Mouse (Mus musculus): ENCODE measurements around the gene Cript. TPM values are rescaled to one million over a fixed set of nuclear protein-coding genes. Genes with fewer than 3 reads are reported as not detected.
"Not testable (repeated sequence)": the region's sequence is repeated elsewhere in the genome, so short reads cannot be mapped to it uniquely, and the experiment has no call there.

The Cript gene
- polyA plus RNA-seq, 1 experiment from 2014 or later, result 161 TPM

GRCm38 (mm10) chr17:87053921-87054320 is 28.6 kb downstream of the Cript start:
- Histone ChIP-seq H3K27ac (replicated peaks) (no peak overlapping the region), H3K27me3 (ENCODE audit: low read depth, poor library complexity, severe bottlenecking) (no peaks in the 10 kb centered on the region), H3K36me3 (no peaks in the 10 kb centered on the region), H3K4me3 (no peak overlapping the region), H3K9me3 (replicated peaks) (no peaks in the 10 kb centered on the region), H3K4me1 (peaks cover 9% of the 10 kb centered on the region; the same call in 1 of the 2 replicates)
- DNase-seq (ENCODE audit: low spot score), result no peak
- 79% methylated on average over 5 of the region's 5 CpGs for WGBS

DNA sequence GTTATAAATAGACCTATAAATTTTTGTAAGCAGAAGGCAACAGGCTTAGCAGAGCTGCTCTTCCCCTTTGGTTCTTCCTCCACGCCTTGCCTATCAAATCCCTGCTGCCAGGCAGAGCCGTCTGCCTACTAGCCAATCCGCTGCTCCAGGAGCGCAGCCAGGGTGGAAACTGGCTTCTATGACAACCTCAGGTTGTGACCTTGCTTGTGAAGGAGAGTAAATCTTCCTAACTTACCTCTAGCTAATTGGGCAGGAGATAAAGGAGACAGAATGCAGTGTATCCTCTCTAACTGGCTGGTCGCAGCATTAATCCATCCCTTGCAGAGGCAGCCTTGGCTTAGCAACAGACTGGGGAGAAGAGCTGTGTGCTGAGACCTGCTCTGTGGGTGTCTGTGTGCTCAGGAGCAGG is 29.7 kb downstream of the Cript start:
- Histone ChIP-seq H3K36me3 (no peaks in the 10 kb centered on the region), H3K27me3 (ENCODE audit: low read depth, poor library complexity, severe bottlenecking) (no peaks in the 10 kb centered on the region), H3K4me1 (peaks cover 9% of the 10 kb centered on the region; the same call in 1 of the 2 replicates), H3K27ac (replicated peaks) (no peak overlapping the region), H3K9me3 (replicated peaks) (no peaks in the 10 kb centered on the region), H3K4me3 (no peak overlapping the region)
- DNase-seq (ENCODE audit: low spot score), result no peak
- WGBS, result 44% methylated on average over 5 of the region's 5 CpGs

- DNase-seq (ENCODE audit: low spot score), result no peak
Observed at GRCm38 (mm10) chr17:87055663-87056062, 30.3 kb downstream of the Cript start.

GRCm38 (mm10) chr17:87056761-87057160 is 31.4 kb downstream of the Cript start:
- no peaks in the 10 kb centered on the region for H3K27me3 ChIP-seq (ENCODE audit: low read depth, poor library complexity, severe bottlenecking)
- no peak overlapping the region for H3K4me3 ChIP-seq
- H3K4me1 ChIP-seq, result 0 out of 2 replicates have a peak, but pooled peaks cover 6% of the 10 kb centered on the region
- no peaks in the 10 kb centered on the region for H3K36me3 ChIP-seq
- DNase-seq (ENCODE audit: low spot score), result no peak
- no peak overlapping the region for H3K27ac ChIP-seq (replicated peaks)
- WGBS, result 90% methylated on average over 7 of the region's 7 CpGs
- no peaks in the 10 kb centered on the region for H3K9me3 ChIP-seq (replicated peaks)

More at GRCm38 (mm10) chr17:87055663-87056062, 30.3 kb downstream of the Cript start:
- no peaks in the 10 kb centered on the region for H3K36me3 ChIP-seq
- 73% methylated on average over 1 of the region's 1 CpGs for WGBS
- H3K27me3 ChIP-seq (ENCODE audit: low read depth, poor library complexity, severe bottlenecking), result no peaks in the 10 kb centered on the region
- H3K4me1 ChIP-seq, result 0 out of 2 replicates have a peak, but pooled peaks cover 6% of the 10 kb centered on the region
- no peak overlapping the region for H3K4me3 ChIP-seq
- no peak overlapping the region for H3K27ac ChIP-seq (replicated peaks)
- no peaks in the 10 kb centered on the region for H3K9me3 ChIP-seq (replicated peaks)

GRCm38 (mm10) chr17:87057486-87058266 is 32.3 kb downstream of the Cript start:
- Histone ChIP-seq H3K9me3 (replicated peaks) (no peaks in the 10 kb centered on the region), H3K4me1 (0 out of 2 replicates have a peak, but pooled peaks cover 6% of the 10 kb centered on the region), H3K4me3 (no peak overlapping the region), H3K36me3 (no peaks in the 10 kb centered on the region), H3K27me3 (ENCODE audit: low read depth, poor library complexity, severe bottlenecking) (no peaks in the 10 kb centered on the region), H3K27ac (replicated peaks) (no peak overlapping the region)
- 67% methylated on average over 8 of the region's 8 CpGs for WGBS
- no peak for DNase-seq (ENCODE audit: low spot score)

DNA sequence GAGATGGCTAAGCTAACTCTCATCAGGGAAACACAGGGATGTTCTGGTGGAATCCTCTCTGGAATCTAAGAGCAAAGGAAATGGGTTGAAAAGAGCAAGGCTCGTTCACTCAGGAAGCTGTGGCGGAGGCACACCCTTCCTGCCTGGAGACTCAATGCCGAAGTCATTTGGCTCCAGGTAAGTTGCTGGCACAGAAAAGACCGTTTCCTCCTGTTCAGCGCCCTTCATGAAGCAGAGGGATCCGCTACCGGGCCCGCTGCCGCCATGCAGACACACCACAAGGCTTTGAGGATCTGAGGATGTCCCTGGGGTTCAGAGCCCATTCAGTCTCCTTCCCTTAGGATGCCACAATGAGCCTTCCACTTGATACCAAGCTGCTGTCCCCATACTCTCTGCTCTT is 37.3 kb downstream of the Cript start:
- Histone ChIP-seq H3K36me3 (no peaks in the 10 kb centered on the region), H3K4me1 (no peaks in the 10 kb centered on the region), H3K27ac (replicated peaks) (no peak overlapping the region; the same call in 1 of the 2 replicates), H3K27me3 (ENCODE audit: low read depth, poor library complexity, severe bottlenecking) (no peaks in the 10 kb centered on the region), H3K4me3 (no peak overlapping the region), H3K9me3 (replicated peaks) (no peaks in the 10 kb centered on the region)
- DNase-seq (ENCODE audit: low spot score), result no peak
- WGBS, result 84% methylated on average over 9 of the region's 9 CpGs

GRCm38 (mm10) chr17:87063461-87063860 is 38.1 kb downstream of the Cript start:
- Histone ChIP-seq H3K27ac (replicated peaks) (no peak overlapping the region), H3K36me3 (no peaks in the 10 kb centered on the region), H3K4me1 (no peaks in the 10 kb centered on the region), H3K27me3 (ENCODE audit: low read depth, poor library complexity, severe bottlenecking) (no peaks in the 10 kb centered on the region), H3K9me3 (replicated peaks) (no peaks in the 10 kb centered on the region), H3K4me3 (no peak overlapping the region)
- DNase-seq (ENCODE audit: low spot score), result no peak
- 89% methylated on average over 7 of the region's 7 CpGs for WGBS

- H3K9me3 ChIP-seq (replicated peaks), result no peaks in the 10 kb centered on the region
- no peaks in the 10 kb centered on the region for H3K36me3 ChIP-seq
- no peaks in the 10 kb centered on the region for H3K27me3 ChIP-seq (ENCODE audit: low read depth, poor library complexity, severe bottlenecking)
- DNase-seq (ENCODE audit: low spot score), result no peak
- H3K4me3 ChIP-seq, result no peak overlapping the region
- H3K4me1 ChIP-seq, result no peaks in the 10 kb centered on the region
- WGBS, result 89% methylated on average over 6 of the region's 6 CpGs
- H3K27ac ChIP-seq (replicated peaks), result no peak overlapping the region
Observed at GRCm38 (mm10) chr17:87063969-87064368, 38.6 kb downstream of the Cript start.

- Histone ChIP-seq H3K4me3 (no peak overlapping the region), H3K4me1 (no peaks in the 10 kb centered on the region), H3K27me3 (ENCODE audit: low read depth, poor library complexity, severe bottlenecking) (no peaks in the 10 kb centered on the region), H3K27ac (replicated peaks) (no peak overlapping the region), H3K36me3 (no peaks in the 10 kb centered on the region), H3K9me3 (replicated peaks) (no peaks in the 10 kb centered on the region)
- 91% methylated on average over 4 of the region's 4 CpGs for WGBS
- DNase-seq (ENCODE audit: low spot score), result no peak
Observed at GRCm38 (mm10) chr17:87068997-87069396, 43.6 kb downstream of the Cript start.

GRCm38 (mm10) chr17:87072183-87072582 is 46.8 kb downstream of the Cript start:
- H3K4me3 ChIP-seq; H3K27me3 ChIP-seq (ENCODE audit: low read depth, poor library complexity, severe bottlenecking); H3K9me3 ChIP-seq (replicated peaks); H3K4me1 ChIP-seq; DNase-seq (ENCODE audit: low spot score); H3K27ac ChIP-seq (replicated peaks); H3K36me3 ChIP-seq: not testable (repeated sequence)
- WGBS, result 93% methylated on average over 1 of the region's 1 CpGs

DNA sequence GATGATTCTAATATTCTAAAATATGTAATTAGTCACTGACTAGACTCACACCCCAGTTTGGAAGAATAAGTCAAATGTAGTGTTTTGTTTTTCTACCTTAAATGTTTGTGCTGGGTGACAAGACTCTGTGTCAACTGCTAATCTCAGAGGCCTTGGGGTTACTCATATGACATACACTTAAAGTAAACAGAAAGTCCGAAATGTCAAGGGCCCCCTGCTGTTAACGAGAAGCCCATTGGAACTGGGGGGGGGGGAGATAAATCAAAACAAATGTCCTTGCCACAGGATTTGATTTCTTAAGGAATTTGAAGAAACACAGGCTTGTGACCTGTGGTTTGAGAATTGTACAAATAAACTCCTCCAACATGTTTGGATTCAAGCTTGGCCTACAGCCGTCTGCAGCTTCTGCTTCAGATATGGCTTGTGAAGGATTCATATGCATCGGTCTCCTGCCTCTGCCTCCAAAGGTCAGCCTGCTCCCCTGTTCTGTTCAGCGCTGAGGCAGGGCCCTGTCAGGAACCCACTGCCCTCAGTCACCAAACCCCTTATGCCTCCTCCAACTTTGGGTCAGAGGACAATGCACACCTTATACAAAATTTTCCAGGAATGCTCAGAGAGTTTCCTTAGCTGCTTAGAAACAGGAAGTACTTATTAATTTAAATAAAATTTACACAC is 47.6 kb downstream of the Cript start:
- no peak overlapping the region for H3K4me3 ChIP-seq
- DNase-seq (ENCODE audit: low spot score), result no peak
- H3K27ac ChIP-seq (replicated peaks), result no peak overlapping the region
- no peaks in the 10 kb centered on the region for H3K36me3 ChIP-seq
- H3K9me3 ChIP-seq (replicated peaks), result no peaks in the 10 kb centered on the region
- 69% methylated on average over 5 of the region's 5 CpGs for WGBS
- H3K4me1 ChIP-seq, result no peaks in the 10 kb centered on the region
- no peaks in the 10 kb centered on the region for H3K27me3 ChIP-seq (ENCODE audit: low read depth, poor library complexity, severe bottlenecking)

DNA sequence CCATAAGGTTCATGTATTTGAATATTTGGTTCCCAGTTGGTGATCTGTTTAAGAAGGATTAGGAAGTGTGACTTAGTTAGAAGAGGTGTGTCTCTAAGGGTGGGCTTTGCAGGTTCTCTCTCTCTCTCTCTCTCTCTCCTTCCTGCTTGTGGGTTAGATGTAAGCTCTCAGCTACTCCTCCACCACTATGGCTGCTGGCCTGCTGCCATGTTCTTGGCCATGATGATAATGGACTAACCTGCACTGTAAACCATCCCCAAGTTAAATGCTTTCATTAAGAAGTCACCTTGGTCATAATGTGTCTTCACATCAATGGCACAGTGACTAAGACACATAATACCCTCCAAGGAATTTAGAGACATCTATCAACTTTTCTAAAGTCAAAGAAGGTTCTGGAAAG is 48.1 kb downstream of the Cript start:
- no peak overlapping the region for H3K4me3 ChIP-seq
- H3K9me3 ChIP-seq (replicated peaks), result no peaks in the 10 kb centered on the region
- no peaks in the 10 kb centered on the region for H3K4me1 ChIP-seq
- no peaks in the 10 kb centered on the region for H3K27me3 ChIP-seq (ENCODE audit: low read depth, poor library complexity, severe bottlenecking)
- DNase-seq (ENCODE audit: low spot score), result no peak
- no peak overlapping the region for H3K27ac ChIP-seq (replicated peaks)
- H3K36me3 ChIP-seq, result no peaks in the 10 kb centered on the region

GRCm38 (mm10) chr17:87078217-87078616 is 52.9 kb downstream of the Cript start:
- H3K27ac ChIP-seq (replicated peaks); H3K4me1 ChIP-seq; DNase-seq (ENCODE audit: low spot score); H3K27me3 ChIP-seq (ENCODE audit: low read depth, poor library complexity, severe bottlenecking); H3K9me3 ChIP-seq (replicated peaks); H3K4me3 ChIP-seq; H3K36me3 ChIP-seq: not testable (repeated sequence)
- 92% methylated on average over 17 of the region's 17 CpGs for WGBS
